Mouse (Mus musculus): ENCODE results near the gene Gm12569.

DNA sequence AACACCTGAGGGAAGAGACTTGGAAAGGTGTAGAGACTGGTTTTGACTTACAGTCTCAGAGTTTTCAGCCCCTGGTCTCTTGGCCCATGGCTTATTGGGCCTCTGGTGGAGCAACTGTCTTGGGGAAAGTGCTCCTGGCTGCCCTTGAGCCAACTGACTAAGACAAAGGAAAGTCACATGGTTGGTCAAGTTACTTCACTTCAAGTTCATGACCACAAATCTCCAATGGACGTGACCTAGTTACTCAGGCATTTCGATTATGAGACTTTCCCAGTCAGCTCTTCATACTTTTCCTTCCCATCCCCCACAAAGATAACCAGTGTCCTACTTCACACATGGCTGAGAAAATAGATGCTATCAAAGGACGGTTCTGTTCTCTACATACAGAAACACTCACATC, 12.5 kb upstream of the Gm12569 start:
- TF ChIP-seq CTCF (IDR thresholded peaks at IDR 0.05; ENCODE audit: extremely low read depth, insufficient read depth, low read length) (no peak), POLR2A (IDR thresholded peaks at IDR 0.05; ENCODE audit: extremely low read depth, insufficient read depth, low read length) (no peak)
